Mouse (Mus musculus) CH12.LX (cell line): ENCODE results near the gene Cep112. TPM values are rescaled to one million over a fixed set of nuclear protein-coding genes. Genes with fewer than 3 reads are reported as not detected.

Source experiments
- DNase-seq: peaks from one replicate; pipeline ENCODE4 v3.0.0-alpha.2; 2013; ENCODE audit errors: extremely low read depth
- H3K27ac ChIP-seq: 2 replicates; pipeline ENCODE4 v1.5.1; 2012; ENCODE audit warnings: low read depth, mild to moderate bottlenecking, control low read depth, moderate library complexity; ENCODE audit not compliant: insufficient read depth
- H3K27me3 ChIP-seq: replicated peaks from 2 replicates; pipeline ENCODE3; 2012; ENCODE audit warnings: inconsistent platforms
- H3K36me3 ChIP-seq, 2 experiments: replicated peaks in 1 of 2; 2 replicates each; pipeline versions ENCODE3 to v1.6.1; 2012; ENCODE audit warnings: inconsistent platforms in 1 of 2, low read length in 1 of 2, mild to moderate bottlenecking in 1 of 2, mixed read lengths in 1 of 2, moderate library complexity in 1 of 2; ENCODE audit not compliant: control insufficient read depth in 1 of 2, insufficient read depth in 1 of 2
- H3K4me1 ChIP-seq, 2 experiments: 2 replicates each; pipeline ENCODE4 v1.6.1; 2012; ENCODE audit warnings: inconsistent platforms in 1 of 2, moderate library complexity in 1 of 2; ENCODE audit not compliant: insufficient read depth in 2 of 2, control insufficient read depth in 1 of 2
- H3K4me2 ChIP-seq: 2 replicates; pipeline ENCODE4 v1.6.1; 2012; ENCODE audit warnings: low read depth, mild to moderate bottlenecking, control low read depth; ENCODE audit not compliant: poor library complexity, insufficient read depth, severe bottlenecking
- H3K4me3 ChIP-seq, 3 experiments: fragments of 150-350 bp in 1 of 3; sonication (generic) in 1 of 3; replicated peaks in 1 of 3; 2 replicates each; pipeline versions ENCODE3 to v1.5.1; 2011 to 2012; ENCODE audit warnings: low read depth in 2 of 3, low read length in 2 of 3, mild to moderate bottlenecking in 2 of 3, moderate library complexity in 2 of 3, control low read depth in 1 of 3, improper control_type of control experiment in 1 of 3, inconsistent platforms in 1 of 3, mixed read lengths in 1 of 3; ENCODE audit not compliant: poor library complexity in 1 of 3
- H3K79me2 ChIP-seq: replicated peaks from 2 replicates; pipeline ENCODE4 v1.6.1; 2012; ENCODE audit warnings: mild to moderate bottlenecking, moderate library complexity; ENCODE audit not compliant: control insufficient read depth, poor library complexity, insufficient read depth, severe bottlenecking; ENCODE audit errors: extremely low read depth
- H3K9ac ChIP-seq: 2 replicates; pipeline ENCODE4 v1.6.1; 2012; ENCODE audit warnings: low read depth, mild to moderate bottlenecking, control low read depth, moderate library complexity; ENCODE audit not compliant: insufficient read depth
- H3K9me3 ChIP-seq: replicated peaks from 2 replicates; pipeline ENCODE3; 2012; ENCODE audit warnings: low read length, inconsistent platforms, mixed read lengths
- CHD1 ChIP-seq: IDR thresholded peaks from 2 replicates; pipeline ENCODE4 v1.6.1; 2012; ENCODE audit warnings: low read depth, low read length, improper control_type of control experiment, inconsistent platforms
- E2F4 ChIP-seq: IDR thresholded peaks from 2 replicates; pipeline ENCODE4 v1.6.1; 2011; ENCODE audit warnings: low read depth, low read length, improper control_type of control experiment; ENCODE audit not compliant: insufficient replicate concordance
- EP300 ChIP-seq: IDR thresholded peaks from 2 replicates; pipeline ENCODE4 v1.6.1; 2011; ENCODE audit warnings: low read length, improper control_type of control experiment
- ETS1 ChIP-seq: conservative IDR thresholded peaks from 2 replicates; pipeline ENCODE4 v1.6.1; 2012; ENCODE audit warnings: low read depth, mild to moderate bottlenecking, inconsistent platforms, low read length, improper control_type of control experiment, moderate library complexity
- GABPA ChIP-seq: IDR thresholded peaks from 2 replicates; pipeline ENCODE4 v1.6.1; 2012; ENCODE audit warnings: low read depth, low read length, improper control_type of control experiment, inconsistent platforms; ENCODE audit not compliant: insufficient replicate concordance
- HCFC1 ChIP-seq: IDR thresholded peaks from 2 replicates; pipeline ENCODE4 v1.6.1; 2012; ENCODE audit warnings: low read depth, mild to moderate bottlenecking, inconsistent platforms, low read length, improper control_type of control experiment
- IRF4 ChIP-seq: IDR thresholded peaks from 2 replicates; pipeline ENCODE4 v1.6.1; 2014; ENCODE audit warnings: low read depth, mild to moderate bottlenecking, inconsistent platforms, low read length, improper control_type of control experiment
- KAT2A ChIP-seq: IDR thresholded peaks from 2 replicates; pipeline ENCODE4 v1.6.1; 2012; ENCODE audit warnings: low read length, improper control_type of control experiment, inconsistent platforms; ENCODE audit not compliant: insufficient replicate concordance
- MXI1 ChIP-seq: IDR thresholded peaks from 2 replicates; pipeline ENCODE4 v1.6.1; 2011; ENCODE audit warnings: mild to moderate bottlenecking, low read depth, low read length, improper control_type of control experiment
- PAX5 ChIP-seq: IDR thresholded peaks from 2 replicates; pipeline ENCODE4 v1.6.1; 2012; ENCODE audit warnings: low read length, inconsistent platforms, mixed read lengths
- RAD21 ChIP-seq: IDR thresholded peaks from 2 replicates; pipeline ENCODE4 v1.6.1; 2011; ENCODE audit warnings: low read depth, mild to moderate bottlenecking, low read length, improper control_type of control experiment, moderate library complexity
- USF1 ChIP-seq: IDR thresholded peaks from 2 replicates; pipeline ENCODE4 v1.6.1; 2014; ENCODE audit warnings: low read depth, mild to moderate bottlenecking, inconsistent platforms, low read length, improper control_type of control experiment
- USF2 ChIP-seq: conservative IDR thresholded peaks from 2 replicates; pipeline ENCODE4 v1.6.1; 2011; ENCODE audit warnings: low read depth, low read length, improper control_type of control experiment
- ZC3H11A ChIP-seq: IDR thresholded peaks from 2 replicates; pipeline ENCODE4 v1.6.1; 2012; ENCODE audit warnings: low read depth, mild to moderate bottlenecking, inconsistent platforms, low read length, improper control_type of control experiment
- dilution Hi-C: fragments of 300-500 bp; cut with MboI; formaldehyde crosslinking; loops from 2 replicates; pipeline ENCODE4 v1.14.3; 2020; ENCODE audit warnings: low sequenced_read_pairs; ENCODE audit not compliant: extremely low pct_unique_long_range_greater_than_20kb, extremely low pct_ligation_motif_present
- in situ Hi-C: fragments of 300-500 bp; cut with MboI; formaldehyde crosslinking; loops from 3 replicates; pipeline ENCODE4 v1.14.3; 2019; ENCODE audit warnings: low sequenced_read_pairs, low pct_ligation_motif_present, low pct_unique_long_range_greater_than_20kb, mixed read lengths
- polyA plus RNA-seq: library from polyadenylated mRNA; unstranded; fragments of >175 nt; gene quantifications from 2 replicates; pipeline ENCODE4 v1.2.1, GENCODE M21; 2012; ENCODE audit warnings: low read depth; ENCODE audit not compliant: insufficient read length
- total RNA-seq, 2 experiments: library from RNA; depleted of rRNA; stranded (reverse); fragments of 300-350 nt in 1 of 2; fragments of >200 nt in 1 of 2; gene quantifications; 2 replicates each; pipeline ENCODE4 v1.2.3; 2012 to 2014

The Cep112 gene
- total and polyA plus RNA-seq, 3 experiments = 0.93 to 1.4 (median 1.3) TPM

- H3K79me2 ChIP-seq = no peaks in the 10 kb centered on the region
- no peaks in the 10 kb centered on the region for H3K9me3 ChIP-seq
- no peak overlapping the region for H3K4me2 ChIP-seq
- no peaks in the 10 kb centered on the region for H3K36me3 ChIP-seq
- TF ChIP-seq MXI1 = no peak
- no peak for TF ChIP-seq PAX5
- no peak for TF ChIP-seq ZC3H11A
- TF ChIP-seq RAD21 = no peak
- TF ChIP-seq USF2 = no peak
- no peak for TF ChIP-seq HCFC1
- no peak for TF ChIP-seq CHD1
- no peak for TF ChIP-seq ETS1
- TF ChIP-seq IRF4 = no peak
- no peak for TF ChIP-seq E2F4
- no peak for TF ChIP-seq GABPA
- H3K4me3 ChIP-seq = peak overlapping the region in 1 of 3 experiments; percentile 28
- H3K27me3 ChIP-seq = no peaks in the 10 kb centered on the region
- no peak overlapping the region for H3K9ac ChIP-seq
- no peak for DNase-seq
- dilution Hi-C loops = no loop called here
- H3K4me1 ChIP-seq = peaks cover 28 to 82% of the 10 kb centered on the region in 2 experiments
- 0 out of 2 replicates have a peak overlapping the region, but pooled peaks have one; percentile 5 for H3K27ac ChIP-seq
- in situ Hi-C loops = no loop called here
Measured at GRCm38 (mm10) chr11:108900718-108901488, 475.9 kb downstream of the Cep112 start.

- no peak for TF ChIP-seq EP300
- no peak for TF ChIP-seq USF1
- no peak for TF ChIP-seq KAT2A
- TF ChIP-seq, all 38 proteins: peak for 0
- no peak overlapping the region for H3K27ac ChIP-seq
- H3K79me2 ChIP-seq = no peaks in the 10 kb centered on the region
- dilution Hi-C loops = no loop called here
- no peaks in the 10 kb centered on the region for H3K27me3 ChIP-seq
- H3K4me1 ChIP-seq = peaks cover 28 to 80% of the 10 kb centered on the region in 2 experiments
- no peaks in the 10 kb centered on the region for H3K36me3 ChIP-seq
- no peaks in the 10 kb centered on the region for H3K9me3 ChIP-seq
- DNase-seq = no peak
- no peak overlapping the region for H3K9ac ChIP-seq
- H3K4me2 ChIP-seq = no peak overlapping the region
- in situ Hi-C loops = no loop called here
- H3K4me3 ChIP-seq = no peak overlapping the region
Measured at GRCm38 (mm10) chr11:108901670-108902069, 476.7 kb downstream of the Cep112 start.
